Mouse (Mus musculus): ENCODE results near the gene Vps45. TPM values are rescaled to one million over a fixed set of nuclear protein-coding genes. Genes with fewer than 3 reads are reported as not detected.
"Not testable (repeated sequence)": the region's sequence is repeated elsewhere in the genome, so short reads cannot be mapped to it uniquely, and the experiment has no call there.

Vps45 gene
- total RNA-seq, 2 experiments from 2014 or later, result 22.3 to 26.0 TPM

DNA sequence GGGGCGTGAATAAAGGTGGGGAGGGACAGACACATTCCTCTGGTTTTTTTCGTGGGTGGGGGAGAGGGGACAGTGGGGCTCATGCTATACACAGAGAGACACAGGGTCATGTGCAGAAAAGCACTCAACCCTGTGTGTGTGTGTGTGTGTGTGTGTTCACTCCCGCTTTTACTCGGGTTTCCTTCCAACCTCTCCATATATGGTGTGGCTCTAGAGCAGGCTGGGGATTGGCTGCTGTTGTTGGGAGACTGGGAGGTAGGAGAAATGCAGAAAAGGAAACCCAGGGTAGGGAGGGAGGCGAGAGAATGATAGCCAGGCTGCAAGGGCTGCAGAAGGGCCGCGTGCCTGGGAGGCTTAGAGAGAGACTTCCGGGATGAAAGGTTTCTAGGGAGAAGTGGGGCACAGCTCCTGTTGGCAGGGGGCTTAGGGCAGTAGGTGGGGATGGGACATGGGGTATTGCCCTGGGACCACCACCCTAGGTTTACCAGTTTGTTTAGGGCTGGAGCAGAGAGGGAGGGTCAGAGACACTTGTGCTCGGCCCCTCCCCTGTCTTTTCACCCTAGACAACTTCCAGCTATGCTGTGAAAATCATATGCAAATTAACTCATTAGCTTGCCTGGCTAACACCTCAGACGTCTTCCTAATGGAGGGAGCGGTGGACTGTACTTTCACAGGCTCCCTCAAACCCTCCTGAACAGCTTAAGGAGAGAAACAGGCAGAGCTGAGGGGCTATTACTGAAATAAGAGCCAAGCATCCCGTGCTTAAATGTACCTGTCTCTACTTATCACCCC is 72.9 kb downstream of the Vps45 start:
- DNase-seq, result peak; percentile 61 to 62
- intact Hi-C loops (cut with DNase I), result loop anchor here (2.0 kb wide), 1 partner anchor 13 kb away; no protein-coding TSS in a partner anchor

- intact Hi-C loops (cut with DNase I), result no loop called here
- no peak for DNase-seq
These were observed 76.1 kb downstream of the Vps45 start for GRCm38 (mm10) chr3:95982129-95982528.

GRCm38 (mm10) chr3:95980276-95980970 is 77.8 kb downstream of the Vps45 start:
- intact Hi-C loops (cut with DNase I), result no loop called here
- DNase-seq, result no peak

DNA sequence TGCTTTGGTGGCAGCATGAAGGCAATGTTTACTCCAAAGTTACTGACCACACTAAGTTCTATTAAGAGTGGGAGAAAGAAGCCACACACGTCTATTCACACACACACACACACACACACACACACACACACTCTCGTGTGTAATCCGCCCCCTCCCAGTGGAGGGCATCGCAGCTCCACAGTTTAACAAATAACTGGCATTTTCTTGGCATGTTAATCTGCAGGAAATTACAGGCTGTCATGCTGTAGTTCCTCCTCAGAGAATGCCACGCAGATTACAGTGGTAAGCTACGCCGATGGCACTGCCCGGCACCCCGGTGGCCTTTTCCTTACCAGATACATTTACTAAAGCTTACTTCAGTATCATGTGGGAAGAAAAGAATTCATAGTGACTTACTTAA is 80.0 kb downstream of the Vps45 start:
- intact Hi-C loops (cut with DNase I), result no loop called here
- no peak for DNase-seq

GRCm38 (mm10) chr3:95977587-95977986 is 80.7 kb downstream of the Vps45 start:
- intact Hi-C loops (cut with DNase I); DNase-seq: not testable (repeated sequence)

DNA sequence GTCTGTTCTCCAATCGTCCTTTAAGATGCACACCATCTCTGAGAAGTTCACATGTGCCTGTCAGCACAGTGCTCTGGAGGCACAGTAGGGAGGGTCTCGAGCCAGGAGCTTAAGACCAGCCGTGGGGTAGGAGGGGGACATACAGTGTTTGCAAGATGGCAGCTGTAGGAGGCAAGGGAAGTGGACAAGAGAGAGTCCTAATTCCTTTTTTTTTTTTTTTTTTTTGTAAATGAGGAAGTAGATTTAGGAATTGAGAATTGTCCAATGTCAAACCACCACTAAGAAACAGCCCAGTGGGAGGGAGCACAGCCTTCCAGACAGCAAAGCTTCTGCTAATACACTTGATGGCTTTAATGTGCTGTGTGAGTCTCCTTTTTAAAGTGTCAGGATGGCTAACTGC is 81.2 kb downstream of the Vps45 start:
- no peak for DNase-seq
- intact Hi-C loops (cut with DNase I), result no loop called here

GRCm38 (mm10) chr3:95972873-95973634 is 85.2 kb downstream of the Vps45 start:
- intact Hi-C loops (cut with DNase I), result no loop called here

DNA sequence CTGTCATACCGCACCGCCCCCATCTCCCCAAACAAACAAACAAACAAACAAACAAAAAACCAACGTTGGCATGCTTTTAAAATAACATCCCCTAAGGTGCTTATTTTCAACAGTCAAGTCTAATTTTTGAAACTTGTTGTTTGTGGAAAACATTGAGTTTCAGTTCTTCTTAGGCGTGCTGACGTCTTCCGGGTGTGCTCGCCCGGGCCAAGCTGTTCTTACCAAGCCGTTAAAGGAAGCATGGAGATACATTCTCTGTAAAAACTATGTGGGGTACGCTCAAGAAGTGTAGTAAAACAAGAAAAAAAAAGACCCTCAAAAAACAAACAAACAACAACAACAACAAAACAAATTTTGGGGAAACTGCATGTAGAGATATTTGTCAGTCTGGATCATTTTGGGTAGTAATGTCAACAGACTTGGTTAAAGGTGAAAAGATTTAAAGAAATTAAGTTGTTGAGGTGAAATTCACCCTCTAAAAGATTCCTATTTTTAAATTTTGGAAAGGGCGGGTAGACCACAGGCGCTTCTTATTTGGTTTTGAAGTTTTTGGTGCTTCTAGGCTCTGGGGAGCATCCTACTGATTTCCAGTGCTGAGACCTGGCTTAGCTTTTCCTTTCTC is 85.9 kb downstream of the Vps45 start:
- DNase-seq, result no peak
- intact Hi-C loops (cut with DNase I), result no loop called here

More at GRCm38 (mm10) chr3:95972873-95973634, 85.2 kb downstream of the Vps45 start:
- no peak for DNase-seq

GRCm38 (mm10) chr3:95970661-95971060 is 87.6 kb downstream of the Vps45 start:
- DNase-seq; intact Hi-C loops (cut with DNase I): not testable (repeated sequence)

GRCm38 (mm10) chr3:95969277-95969676 is 89.0 kb downstream of the Vps45 start:
- DNase-seq, result no peak
- intact Hi-C loops (cut with DNase I), result no loop called here

DNA sequence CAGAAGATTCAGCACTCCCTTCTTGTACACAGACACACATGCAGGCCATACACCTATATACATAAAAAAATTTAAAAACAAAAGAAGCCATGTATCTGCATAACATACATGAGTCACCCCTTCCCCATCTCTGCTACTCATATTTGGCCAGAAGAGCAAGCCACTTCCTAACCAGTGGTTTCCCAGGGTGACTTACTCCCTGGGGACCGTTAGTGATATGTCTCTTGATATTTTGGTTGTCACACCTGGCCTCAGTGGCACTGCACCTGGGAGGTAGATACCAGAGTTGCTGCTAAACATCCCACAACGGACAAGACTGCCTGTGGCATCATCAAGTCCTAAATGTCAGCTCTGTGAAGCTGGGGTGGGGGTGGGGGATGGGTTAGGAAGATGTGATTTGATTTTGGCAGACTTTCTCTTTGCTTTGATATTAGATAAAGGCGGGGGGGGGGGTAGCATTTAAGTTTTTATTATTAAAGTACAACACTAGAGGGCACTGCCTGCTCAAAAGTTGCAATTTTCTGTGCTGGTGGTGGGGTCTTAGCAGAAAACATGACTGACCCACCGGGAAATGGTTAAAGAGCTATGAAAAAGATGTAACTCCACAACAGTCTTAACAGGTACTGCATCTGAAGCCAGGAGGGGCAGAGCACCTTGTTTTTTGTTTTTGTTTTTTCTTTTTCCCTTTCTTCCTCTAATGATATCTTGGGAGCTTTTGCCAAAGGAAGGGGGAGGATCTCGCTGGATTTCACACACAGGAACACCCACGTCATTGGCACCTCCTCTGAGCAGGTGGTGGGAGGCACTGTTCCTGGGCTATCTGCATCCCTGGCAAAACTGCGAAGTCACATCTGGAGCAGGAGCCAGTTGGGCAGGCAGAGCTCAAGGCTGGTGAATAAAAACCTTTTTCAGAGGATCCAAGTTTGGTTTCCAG is 92.5 kb downstream of the Vps45 start:
- peak; percentile 27 to 48 for DNase-seq
- intact Hi-C loops (cut with DNase I), result loop anchor here (1.0 to 2.0 kb wide), 3 partner anchors 27 to 181 kb away; no protein-coding TSS in a partner anchor

DNA sequence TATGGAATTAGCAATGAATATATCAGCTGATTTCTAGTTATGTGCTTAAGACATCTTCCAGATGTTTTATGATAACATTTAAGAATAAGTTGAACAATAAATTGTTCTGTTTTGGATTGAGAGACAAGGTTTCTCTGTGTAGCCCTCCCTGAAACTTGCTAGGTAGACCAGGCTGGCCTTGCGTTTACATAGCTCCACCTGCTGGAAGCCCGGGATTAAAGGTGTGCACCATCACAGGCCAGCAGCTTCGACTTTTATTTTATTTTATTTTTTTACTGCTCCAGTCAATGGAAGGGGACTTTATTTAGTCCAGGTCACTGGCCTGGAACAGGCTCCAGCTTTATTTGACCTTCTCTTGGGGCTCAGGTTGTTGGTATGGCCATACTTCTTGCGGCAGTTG is 94.6 kb downstream of the Vps45 start:
- DNase-seq, result no peak
- intact Hi-C loops (cut with DNase I), result loop anchor here (2.0 to 5.0 kb wide), 3 partner anchors 81 to 183 kb away; partner anchors contain the start of gene Ciart

GRCm38 (mm10) chr3:95963230-95963629 is 95.0 kb downstream of the Vps45 start:
- no peak for DNase-seq
- intact Hi-C loops (cut with DNase I), result loop anchor here (5.0 kb wide), 2 partner anchors 81 to 101 kb away; partner anchors contain the start of gene Ciart

DNA sequence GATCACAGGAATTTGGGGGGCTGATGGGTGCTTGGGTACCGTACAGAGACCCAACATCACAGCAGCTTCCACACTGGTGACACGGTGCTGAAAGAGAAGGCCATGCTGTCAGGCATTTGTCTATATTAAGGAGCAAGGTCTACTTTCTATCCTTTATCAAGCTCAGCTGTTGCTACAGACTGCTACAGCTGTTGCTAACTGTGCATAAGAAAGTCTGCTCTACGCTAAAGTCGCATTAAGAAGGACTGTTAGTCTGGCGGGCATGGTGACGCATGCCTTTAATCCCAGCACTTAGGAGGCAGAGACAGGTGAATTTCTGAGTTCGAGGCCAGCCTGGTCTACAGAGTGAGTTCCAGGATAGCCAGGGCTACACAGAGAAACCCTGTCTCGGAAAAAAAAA is 96.1 kb downstream of the Vps45 start:
- intact Hi-C loops (cut with DNase I), result loop anchor here (5.0 kb wide), 2 partner anchors 80 to 100 kb away; partner anchors contain the start of gene Ciart
- DNase-seq, result not testable (repeated sequence)

GRCm38 (mm10) chr3:95959807-95960206 is 98.5 kb downstream of the Vps45 start:
- DNase-seq, result no peak
- intact Hi-C loops (cut with DNase I), result loop anchor here (5.0 kb wide), 2 partner anchors 78 to 98 kb away; partner anchors contain the start of gene Ciart

DNA sequence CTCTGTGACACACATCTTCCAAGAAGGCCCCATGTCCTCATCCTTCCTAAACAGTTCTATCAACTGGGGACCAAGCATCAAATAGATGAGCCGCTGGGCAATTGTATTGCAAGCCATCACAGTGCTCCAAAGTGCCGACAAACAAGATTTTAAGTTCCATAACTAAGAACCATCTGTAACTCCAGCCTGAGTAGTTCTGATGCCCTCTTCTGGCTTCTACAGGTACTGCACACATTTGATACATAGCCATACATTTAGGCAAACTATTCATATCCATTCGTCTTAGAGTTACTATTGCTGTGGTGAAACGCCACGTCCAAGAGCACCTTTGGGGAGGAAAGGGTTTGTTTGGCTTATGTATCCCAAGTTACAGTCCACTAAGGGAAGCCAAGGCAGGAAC is 99.2 kb downstream of the Vps45 start:
- intact Hi-C loops (cut with DNase I), result no loop called here
- no peak for DNase-seq

- intact Hi-C loops (cut with DNase I), result no loop called here
- DNase-seq, result peak; percentile 37 to 50
These were observed 100.7 kb downstream of the Vps45 start for GRCm38 (mm10) chr3:95957359-95958148.

DNA sequence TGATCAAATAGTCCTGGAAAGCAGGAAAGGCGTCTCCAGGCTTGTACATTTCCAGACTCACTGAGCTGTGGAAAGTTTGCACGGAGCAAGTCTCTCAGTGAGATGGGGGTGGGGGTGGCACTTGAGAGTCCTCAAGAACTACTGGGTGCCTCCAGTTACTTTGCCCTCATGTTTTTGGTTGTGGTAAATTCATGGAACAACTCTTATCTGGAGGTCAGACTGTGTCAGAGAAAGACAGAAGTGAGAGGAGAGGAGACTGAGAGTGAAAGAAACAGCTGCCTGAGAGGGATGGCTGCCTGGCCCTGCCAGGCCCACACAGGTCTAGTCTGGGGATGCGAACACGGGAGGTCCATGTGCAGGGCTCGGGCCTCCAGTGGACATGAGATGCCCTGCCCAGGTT is 102.9 kb downstream of the Vps45 start:
- intact Hi-C loops (cut with DNase I), result no loop called here

More for the DNA sequence above, 102.9 kb downstream of the Vps45 start:
- no peak for DNase-seq

Data from heart, postnatal 36 days (tissue).